Mouse (Mus musculus) cerebellum, postnatal 10 days (tissue): ENCODE data around the gene Pld1.

Experiments used
- DNase-seq, 2 experiments: peaks; one replicate each; pipeline ENCODE4 v3.0.0; 2021; ENCODE audit warnings: mixed read lengths in 2 of 2

The Pld1 gene

DNA sequence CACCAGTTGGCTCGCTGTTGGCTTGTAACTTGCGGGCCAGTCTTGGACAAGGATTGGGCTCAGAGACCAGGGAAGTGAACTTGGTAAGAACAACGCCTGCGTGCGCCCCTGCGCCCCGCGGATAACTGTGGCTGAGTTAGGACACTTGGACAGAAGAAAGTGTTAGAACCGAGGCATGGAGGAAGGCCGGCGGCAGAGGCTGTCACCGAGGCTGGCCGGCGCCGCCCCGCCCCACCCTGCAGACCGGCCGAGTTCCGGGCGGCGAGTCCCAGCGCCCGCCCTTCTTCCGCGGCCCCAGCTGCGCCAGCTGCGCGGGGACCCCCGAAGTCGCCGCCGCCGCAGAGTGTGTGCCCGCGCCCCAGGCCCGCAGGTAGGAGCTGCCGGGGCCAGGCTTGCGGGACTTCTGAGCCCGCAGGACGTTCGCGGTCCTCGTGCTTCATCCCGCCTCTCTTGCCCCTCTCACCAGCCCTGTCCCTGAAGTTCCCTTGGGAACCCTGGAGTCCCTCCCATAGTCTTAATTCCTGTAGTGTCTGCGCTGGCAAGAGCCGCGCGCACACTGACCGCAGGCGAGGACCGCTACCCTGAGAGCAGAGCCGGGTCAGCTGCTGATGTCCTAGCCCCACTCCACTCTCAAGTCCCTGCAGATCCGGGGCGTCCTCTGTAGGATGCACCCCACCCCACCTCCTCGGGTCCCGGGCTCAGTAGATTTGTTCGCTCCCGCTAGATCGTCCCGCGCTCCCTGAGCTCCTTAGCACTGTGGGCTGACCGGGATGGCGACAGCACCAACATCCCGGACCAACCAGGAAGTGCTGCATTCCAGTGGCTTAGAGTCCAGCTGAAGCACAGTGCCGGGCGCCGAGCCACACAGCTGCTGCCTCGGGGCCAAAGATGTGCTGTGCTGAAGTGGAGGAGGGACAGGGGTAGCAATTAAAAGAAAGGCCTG is at the start of gene Pld1:
Pld1 (plus strand) TSS at position 315 of the 943 bp plus-strand sequence.
- DNase-seq, result peak; percentile 38 to 58

DNA sequence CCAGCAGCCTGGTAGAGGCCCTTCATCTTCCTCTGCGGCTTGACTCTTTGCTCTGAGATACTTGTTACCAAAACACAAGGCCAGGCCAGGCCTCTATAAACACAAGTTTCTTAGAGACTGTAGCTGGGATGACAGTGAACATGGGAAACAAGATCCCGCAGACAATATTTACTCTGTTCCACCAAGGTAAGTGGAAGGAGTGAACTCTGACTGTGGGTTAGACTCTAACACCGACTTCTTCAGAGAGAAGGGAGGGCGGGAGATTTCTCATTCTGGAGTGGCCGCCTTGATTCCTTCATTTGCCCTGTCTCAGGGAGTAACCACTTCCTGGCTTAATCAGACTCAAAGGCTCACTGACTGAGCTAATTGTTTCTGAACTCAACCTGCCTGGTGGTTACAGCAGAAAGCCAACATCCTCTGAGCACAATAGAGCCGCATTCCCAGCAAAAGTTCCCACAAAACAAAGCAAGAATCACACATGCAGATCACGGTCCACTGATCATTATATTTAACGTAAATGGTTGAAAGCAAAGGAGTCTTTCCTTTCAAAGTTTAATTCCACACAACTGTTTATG is 42.1 kb upstream of the Pld1 start, which contains the start of gene Tmem212:
Tmem212 (minus strand) TSS at position 51 of the 575 bp plus-strand sequence.
- no peak for DNase-seq

DNA sequence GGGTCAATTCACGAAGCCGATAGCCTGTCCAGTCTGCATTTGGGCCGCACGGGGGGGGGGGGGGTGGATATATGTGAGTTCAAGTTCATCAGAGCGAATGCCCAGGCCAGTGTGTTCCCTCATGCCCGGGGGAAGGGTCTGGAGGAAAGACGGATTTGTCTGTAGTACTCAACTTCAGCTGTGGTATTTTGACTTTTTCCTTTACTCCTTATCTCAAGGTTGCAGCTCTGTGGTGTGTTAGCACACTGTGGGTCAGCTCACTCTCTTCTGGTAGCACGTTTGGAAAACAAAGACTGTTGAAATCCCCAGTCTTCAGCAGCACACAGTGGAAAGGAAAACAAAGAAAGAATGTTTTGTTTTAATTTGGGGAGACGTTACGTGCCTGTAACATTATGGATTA is 40.3 kb upstream of the Pld1 start:
- DNase-seq, result no peak

DNA sequence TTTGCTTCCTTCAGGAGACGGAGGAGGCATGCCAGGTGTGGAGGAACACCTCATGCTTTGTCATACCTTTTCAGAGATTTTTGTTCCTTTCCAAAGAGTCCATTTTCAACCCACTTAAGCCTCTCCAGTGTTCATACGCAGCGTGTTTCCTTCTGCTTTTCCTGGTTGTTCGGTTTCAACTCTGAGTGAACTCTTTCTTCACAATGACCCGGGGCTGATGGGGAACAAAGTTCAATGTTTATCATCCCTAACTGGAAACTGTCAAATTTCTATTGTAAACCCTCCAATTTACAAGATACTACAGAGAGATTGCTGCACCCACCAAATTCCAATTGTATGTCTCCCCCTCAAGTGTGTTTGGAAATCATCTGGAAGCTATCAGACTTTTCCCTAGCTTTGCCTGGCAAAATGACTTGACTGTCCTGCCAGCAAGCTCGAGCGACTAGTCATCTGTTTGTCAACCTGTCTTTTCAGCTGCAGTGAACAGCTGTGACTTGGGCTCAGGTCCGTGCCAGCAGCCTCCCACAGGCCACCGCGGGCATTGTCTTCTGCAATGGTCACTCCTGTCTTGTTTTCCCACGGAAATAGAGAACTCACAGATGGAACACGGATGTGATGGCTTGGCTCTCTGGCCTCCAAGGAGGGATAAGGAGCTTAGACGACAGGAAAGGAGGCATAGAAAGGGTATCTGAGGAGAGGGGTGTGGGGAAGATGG is 39.3 kb upstream of the Pld1 start:
- peak; percentile 54 to 56 for DNase-seq

DNA sequence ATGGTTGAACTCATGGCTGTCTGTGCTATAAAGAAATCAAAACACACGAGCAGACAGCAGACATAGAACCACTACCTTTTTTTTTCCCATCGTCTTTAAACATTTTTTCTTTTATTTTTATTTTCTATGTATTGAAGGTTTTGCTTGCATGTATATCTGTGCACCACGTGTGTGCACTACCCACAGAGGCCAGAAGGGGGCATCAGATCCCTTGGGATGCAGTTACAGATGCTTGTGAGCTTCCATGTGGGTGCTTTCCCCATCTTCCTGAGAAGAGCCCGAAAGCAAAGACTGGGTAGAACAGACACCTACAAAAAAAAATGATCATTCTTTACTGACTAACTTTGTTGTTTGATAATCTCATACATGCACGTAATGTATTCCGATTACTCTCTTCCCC is 36.6 kb upstream of the Pld1 start:
- DNase-seq, result peak; percentile 15 to 16

DNA sequence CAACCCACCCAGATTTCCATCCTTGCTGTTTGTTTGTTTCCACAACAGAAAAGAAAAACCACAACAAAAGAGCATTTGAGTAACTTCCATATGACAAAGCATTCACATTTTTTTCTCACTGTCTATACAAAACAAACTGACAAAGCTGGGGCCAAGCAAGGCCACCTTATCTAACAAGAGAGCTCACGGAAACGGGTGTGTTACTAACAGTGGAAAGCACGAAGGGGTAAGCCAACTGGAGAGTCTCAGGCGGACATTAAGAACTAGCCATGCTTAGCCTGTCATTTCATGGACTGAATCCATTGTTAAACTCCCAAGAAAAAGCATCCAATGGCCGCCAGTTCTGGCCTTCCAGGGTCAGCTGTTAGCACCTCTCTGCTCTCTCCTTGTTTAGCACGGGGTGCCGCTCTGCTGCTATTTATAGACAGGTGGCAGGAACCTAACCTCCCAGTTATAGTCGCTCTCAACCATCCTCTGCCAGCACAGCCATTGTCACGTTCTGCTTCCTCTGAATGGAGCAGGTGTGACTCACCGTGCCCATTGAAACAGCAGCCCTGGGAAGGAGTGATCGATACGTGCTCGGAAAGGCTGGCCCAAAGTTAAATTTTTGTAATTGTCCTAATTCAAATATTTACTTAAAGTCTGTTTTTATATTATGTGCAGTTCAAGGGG is 33.7 kb upstream of the Pld1 start:
- peak; percentile 16 to 22 for DNase-seq

DNA sequence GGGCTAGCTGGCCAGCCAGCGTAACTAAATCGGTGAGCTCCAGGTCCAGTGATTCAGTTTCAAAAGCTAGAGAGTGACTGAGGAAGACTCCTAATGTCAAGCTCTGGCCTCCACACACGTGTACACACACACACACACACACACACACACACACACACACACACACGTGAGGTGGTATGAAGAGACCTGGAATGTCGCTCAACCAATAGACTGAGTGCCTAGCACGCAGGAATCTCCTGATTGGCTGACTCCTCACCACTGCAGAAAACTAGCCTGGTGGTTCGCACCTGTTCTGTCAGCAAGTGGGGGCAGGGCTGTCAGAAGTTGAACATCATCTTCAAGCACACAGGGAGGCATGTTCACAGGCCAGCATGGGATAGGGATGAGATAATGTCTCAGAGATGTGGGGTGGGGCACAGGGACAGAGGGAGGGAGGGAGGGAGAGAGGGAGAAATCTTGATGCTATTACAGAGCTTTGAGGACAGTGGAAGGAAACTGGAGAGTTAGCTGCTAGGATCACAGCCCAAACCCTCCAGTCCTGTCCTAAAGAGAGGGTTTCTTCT is 31.8 kb upstream of the Pld1 start:
- DNase-seq, result no peak

DNA sequence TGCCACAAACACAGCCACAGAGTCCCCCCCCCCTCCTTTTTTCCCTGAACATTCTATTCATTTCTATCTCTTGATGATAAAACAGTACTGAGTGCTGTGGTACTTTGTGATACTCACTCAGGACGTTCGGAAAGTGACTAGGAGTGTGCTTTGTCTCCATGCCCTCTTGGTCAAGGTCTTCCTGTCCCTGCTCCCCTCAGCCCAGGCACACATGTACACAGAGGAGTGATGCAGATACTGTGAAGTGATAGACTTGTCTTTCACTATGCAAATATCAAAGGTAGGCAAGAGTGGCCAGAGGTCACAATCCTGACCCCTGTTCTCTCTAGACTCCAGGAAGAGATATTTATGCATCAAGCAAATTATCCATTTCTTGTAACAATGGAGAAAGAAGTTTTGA is 31.2 kb upstream of the Pld1 start:
- no peak for DNase-seq

DNA sequence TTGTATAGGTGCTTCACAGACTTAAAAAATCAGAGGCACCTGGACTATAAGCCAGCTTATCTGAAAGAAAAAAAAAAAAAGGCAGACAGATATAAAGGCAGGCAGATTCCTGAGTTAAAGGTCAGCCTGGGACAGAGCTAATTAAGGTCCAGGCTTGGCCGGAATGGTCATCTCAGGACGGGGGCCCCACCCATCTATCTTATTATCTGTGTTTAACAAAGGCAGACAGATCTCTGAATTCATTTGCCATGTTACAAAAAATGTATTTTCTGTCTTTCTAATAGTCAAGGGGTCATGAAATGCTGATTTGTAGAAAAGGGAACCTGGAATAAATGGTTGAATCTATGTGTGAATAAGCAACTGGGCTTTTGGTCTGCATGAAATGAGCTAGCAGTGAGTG is 30.2 kb upstream of the Pld1 start:
- DNase-seq, result no peak

DNA sequence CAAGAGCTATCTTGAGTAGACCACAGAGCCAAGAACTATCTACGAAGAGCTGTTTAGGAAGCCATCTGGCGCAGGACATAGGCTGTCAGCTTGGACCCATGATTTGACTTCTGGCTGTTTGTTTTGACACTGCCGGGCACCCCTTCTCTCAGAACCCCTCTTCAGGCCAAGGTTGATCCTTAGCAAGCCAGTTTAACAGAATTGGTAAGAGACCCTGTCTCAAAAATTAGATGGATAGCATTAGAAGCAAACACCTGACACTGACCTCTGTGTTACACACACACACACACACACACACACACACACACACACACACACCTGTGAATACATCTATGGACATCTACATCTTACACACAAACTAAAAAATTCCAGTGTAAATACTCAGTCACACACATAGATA is 29.5 kb upstream of the Pld1 start:
- no peak for DNase-seq

DNA sequence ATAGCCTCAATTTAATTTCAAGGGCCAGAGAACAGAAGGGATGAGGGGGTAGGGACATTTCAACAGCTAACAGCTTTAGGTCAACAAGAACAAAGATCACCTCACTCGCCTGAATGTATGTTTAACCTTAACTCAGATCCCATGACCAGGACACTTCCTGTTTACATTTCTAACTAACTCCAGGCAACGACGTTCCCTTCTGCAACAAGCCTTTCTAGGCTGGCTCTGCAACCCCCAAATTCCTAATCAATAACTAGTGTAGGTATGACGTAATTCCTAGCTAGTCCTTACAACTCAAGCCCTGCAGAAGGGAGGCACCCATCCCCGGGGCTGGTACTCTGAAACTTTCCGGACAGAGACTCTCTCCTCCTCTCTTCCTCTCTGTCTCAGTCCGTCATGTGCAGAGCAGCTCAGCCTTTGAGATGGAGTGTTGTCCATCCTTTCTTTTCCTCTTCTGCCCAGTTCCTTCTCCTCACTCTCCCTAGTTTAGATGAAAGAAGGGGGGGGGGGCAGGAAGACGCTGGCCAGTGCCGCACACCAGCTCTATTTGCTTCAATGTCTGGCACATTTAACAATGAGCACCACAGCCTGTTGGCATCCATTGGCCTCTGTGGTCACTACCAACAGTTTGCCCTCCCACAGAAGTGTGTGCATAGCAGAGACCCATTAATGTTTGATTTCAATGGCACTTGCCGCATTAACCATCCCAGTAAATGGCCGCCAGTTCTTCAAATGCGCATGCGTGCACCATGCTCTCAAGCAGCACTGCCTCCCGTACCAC is 19.6 kb upstream of the Pld1 start:
- DNase-seq, result no peak

DNA sequence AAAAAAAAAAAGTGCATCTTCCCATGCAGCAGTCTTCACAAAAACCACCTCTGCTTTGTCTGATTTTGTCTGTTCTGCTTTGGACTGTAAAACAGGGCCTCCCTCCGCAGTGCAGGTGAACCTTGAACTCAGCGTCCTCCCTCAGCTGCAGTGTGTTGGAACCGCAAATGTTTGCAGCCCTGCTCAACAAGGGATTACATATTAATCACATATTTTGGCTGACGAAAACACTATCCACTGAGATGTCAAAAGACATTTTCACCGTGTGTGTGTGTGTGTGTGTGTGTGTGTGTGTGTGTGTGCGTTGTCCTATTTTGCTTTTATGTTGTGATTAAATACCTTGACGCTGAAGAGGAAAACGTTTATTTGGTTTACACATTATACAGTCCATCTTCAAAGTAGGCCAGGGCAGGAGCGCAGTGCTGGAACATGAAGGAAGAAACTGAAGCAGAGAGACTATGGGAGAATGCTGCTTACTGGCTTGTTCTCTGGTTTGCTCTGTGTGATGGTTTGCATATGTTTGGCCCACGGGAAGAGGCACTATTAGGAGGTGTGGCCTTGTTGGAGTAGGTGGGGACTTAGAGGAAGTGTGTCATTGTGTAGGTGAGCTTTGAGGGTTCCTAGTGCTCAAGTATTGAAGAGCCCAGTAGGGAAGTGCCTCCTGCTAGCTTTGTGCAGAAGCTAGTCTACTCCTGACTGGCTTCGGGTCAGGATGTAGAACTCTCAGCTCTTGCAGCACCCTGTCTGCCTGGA is 17.1 kb upstream of the Pld1 start:
- DNase-seq, result no peak

DNA sequence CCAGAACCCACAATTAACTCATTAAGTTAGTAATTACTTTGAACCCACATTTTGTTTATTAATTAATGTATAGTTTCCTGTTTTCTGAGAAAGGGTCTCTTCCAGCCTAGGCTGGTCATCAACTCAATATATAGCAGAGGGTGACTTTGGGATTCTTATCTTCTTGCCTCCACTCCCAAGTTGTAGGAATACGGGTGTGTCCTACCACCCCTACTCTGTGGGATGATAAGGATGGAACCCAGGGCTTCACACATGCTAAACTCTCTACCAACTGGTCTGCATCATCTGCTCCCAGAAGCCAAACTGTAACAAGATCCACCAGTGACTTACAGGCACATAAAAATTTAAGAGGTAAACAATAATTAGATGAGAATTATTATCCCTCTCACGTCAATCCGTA is 14.5 kb upstream of the Pld1 start:
- DNase-seq, result no peak

DNA sequence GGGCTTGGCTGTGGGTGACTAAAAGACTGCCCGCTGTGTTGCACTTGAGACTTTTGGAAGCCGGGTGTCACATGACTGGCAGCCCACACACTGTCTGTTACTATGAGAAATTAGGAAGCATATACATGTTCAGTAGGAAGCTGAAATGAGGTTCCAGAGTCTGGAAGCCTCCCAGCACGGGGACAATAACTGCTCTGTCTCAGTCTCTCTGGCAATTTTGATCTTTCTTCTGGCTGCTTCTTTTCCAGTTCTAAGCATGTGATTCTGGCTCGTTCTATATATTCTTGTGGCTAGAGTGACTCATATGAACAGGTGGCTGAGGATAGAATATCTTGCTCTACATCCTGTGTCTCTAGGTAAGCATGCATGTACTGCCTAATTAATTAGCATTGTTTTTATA is 9.3 kb upstream of the Pld1 start:
- no peak for DNase-seq

DNA sequence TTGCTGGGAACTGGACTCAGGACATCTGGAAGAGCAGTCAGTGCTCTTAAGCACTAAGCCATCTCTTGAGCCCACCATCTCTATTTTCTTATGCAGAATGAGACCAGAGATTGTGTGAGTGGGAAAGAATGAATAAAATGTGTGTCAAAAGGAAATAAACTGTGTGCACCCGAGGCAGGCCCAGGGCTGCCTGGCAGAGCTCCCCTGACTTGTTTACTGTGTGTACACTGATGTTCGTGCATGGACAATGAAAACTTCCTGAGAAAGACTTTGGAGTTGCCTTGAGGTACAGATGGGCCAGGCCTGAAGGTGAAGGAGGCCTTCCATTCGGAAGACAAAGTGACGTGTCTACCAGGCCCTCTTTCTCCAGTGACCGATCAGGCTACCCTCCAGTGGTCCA is 6.1 kb upstream of the Pld1 start:
- DNase-seq, result no peak

DNA sequence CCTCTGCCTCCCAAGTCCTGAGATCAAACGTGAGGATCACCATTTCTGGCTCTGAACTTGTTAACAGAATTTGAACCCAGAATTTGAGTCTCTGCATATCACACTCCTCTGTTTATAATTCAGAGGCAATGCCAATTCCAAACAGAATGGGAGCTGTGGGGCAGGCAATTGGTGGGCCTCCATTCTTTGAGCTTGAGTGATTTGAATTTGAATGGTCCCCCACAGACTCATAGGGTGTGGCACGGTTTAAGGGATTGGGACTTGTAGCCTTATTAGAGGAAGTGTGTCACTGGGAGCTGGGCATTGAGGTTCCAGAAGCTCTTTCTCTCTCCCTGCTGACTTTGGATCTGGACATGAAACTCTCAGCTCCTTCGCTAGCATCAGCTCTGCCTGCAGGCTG is 2.9 kb upstream of the Pld1 start:
- no peak for DNase-seq

DNA sequence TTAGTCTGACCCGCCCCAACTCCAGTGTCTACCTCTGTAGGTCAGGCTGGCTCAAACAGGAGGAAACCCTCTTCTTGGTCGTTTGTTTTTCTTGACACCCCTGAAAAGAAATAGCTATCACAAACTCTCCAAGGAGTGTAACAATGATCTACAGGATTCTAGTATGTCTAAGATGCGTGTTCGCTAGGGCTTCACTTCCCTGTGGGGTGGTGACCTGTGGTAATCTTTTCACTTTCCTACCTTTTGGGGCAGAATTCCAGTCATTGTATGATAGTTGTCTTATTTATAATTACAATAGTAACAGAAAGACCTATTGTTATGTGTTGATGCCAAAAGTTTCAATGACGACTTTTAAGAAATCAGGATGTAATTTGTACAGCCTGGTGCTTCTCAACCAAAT is 1.8 kb upstream of the Pld1 start:
- DNase-seq, result no peak

DNA sequence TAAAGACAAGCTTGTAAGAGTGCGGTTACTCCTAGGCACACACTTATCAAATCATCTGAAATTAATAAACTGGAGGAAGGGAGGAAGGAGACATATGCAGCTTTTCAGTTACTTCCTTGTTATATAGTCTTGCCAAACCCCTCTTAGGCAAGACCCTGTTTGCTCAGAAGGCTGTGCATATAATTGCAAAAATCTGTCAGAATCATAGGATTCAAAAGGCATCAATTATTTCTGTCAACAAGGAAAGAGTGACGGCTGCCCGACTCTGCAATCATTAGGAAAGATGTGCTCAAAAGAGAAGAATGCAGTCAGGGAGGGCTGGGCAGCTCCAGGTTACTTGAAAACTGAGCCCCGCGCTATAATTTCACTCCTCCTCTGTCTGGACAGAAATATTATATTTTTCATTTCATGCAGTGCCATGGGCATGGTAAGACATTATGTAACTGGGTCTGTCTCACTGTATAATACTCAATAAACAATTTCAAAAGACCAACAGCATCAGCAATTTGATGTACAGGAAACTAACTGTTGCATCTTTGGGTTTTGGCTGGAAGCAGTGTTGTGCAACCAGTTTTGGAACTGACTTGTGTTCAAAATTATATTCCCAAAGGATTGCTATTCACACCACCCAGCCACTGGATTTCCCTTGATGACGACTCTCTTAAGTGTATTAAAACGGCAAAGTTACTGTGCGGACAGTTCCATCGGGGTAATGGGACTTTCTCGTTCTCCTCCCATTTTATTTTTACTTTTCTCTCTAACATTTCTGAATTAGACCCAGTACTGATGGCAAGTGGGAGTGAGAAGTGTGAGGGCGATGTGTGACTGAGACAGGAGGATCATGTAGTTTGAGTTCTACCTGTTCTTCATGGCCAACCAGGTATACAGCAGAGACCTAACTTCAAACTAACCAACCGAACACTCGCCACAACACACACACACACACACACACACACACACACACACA is 1.1 kb upstream of the Pld1 start:
- DNase-seq, result no peak

DNA sequence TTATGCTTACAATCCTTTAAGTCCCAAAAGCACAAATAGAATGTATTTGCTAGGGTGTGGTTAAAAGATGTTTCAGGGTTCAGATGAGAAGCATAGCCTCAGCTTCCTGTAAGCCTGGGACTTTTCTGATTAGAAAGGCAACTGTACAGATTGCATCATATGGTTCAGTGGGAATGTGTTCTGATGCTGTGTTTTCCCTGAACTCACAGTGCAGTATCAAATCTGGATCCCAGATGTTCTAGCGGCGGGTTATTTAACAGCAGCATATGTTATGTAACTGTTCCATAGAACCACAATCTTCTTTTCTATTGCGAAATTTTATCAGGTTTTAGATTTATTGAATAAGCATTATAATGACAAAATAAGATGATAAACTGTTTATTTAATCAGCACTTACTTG is 3.1 kb downstream of the Pld1 start:
- DNase-seq, result no peak

DNA sequence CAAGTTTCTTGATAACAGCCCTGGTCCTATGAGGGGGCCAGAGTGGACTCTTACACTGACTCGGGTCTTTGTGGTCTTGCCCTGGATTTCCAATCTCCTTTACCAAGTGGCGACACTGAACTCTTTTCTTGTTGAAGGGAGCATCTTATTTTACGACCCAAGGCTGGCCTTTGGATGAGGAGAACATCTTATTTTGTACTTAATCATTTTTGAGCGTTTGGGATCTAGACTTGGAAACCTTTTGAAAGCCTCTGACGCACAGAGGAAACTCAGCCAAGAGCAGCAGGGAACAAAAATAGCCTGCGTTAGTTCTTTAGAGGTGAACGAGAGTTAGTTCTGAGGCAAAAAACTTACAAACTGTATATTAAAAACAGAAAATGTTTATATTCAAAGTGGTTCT is 4.5 kb downstream of the Pld1 start:
- no peak for DNase-seq
